Mouse (Mus musculus) lung, postnatal 0 days (tissue): Measurements from ENCODE around the gene Wasl. TPM values are rescaled to one million over a fixed set of nuclear protein-coding genes. Genes with fewer than 3 reads are reported as not detected.

ENCODE experiments used
- ATAC-seq: fragments of 200-750 bp; cut with Nextera tagmentation; 2 replicates; pipeline ENCODE4 v1.8.0; 2017; ENCODE audit warnings: moderate library complexity
- DNase-seq: peaks from one replicate; pipeline ENCODE4 v3.0.0-alpha.2; 2016; ENCODE audit warnings: low spot score
- H3K27ac ChIP-seq: fragments of 300-500 bp; sonication (generic); 2 replicates; pipeline ENCODE4 v1.5.1; 2014; ENCODE audit warnings: antibody characterized with exemption, mild to moderate bottlenecking, low read length, mixed read lengths
- H3K27me3 ChIP-seq: fragments of 300-500 bp; sonication (generic); replicated peaks from 2 replicates; pipeline ENCODE4 v1.6.1; 2014; ENCODE audit warnings: low read length, mixed read lengths; ENCODE audit not compliant: insufficient read depth
- H3K36me3 ChIP-seq: fragments of 300-500 bp; sonication (generic); 2 replicates; pipeline ENCODE4 v1.6.1; 2014; ENCODE audit warnings: low read length, mixed read lengths; ENCODE audit not compliant: insufficient read depth
- H3K4me1 ChIP-seq: fragments of 300-500 bp; sonication (generic); 2 replicates; pipeline ENCODE4 v1.6.1; 2014; ENCODE audit warnings: antibody characterized with exemption, low read depth, low read length, mixed read lengths; ENCODE audit not compliant: insufficient read depth
- H3K4me2 ChIP-seq: fragments of 300-500 bp; sonication (generic); replicated peaks from 2 replicates; pipeline ENCODE4 v1.6.1; 2014; ENCODE audit warnings: low read depth, mild to moderate bottlenecking, low read length, moderate library complexity, mixed read lengths
- H3K4me3 ChIP-seq: fragments of 300-500 bp; sonication (generic); 2 replicates; pipeline ENCODE4 v1.5.1; 2014; ENCODE audit warnings: low read depth, low read length
- H3K9ac ChIP-seq: fragments of 300-500 bp; sonication (generic); replicated peaks from 2 replicates; pipeline ENCODE4 v1.6.1; 2014; ENCODE audit warnings: low read depth, mild to moderate bottlenecking
- H3K9me3 ChIP-seq: fragments of 300-500 bp; sonication (generic); 2 replicates; pipeline ENCODE4 v1.6.1; 2016; ENCODE audit warnings: low read length, mixed read lengths
- CTCF ChIP-seq: IDR thresholded peaks from 2 replicates; pipeline ENCODE4 v1.5.1; 2016; ENCODE audit warnings: antibody characterized with exemption, mild to moderate bottlenecking
- EP300 ChIP-seq: IDR thresholded peaks from 2 replicates; pipeline ENCODE4 v1.6.1; 2016; ENCODE audit warnings: antibody characterized with exemption, mild to moderate bottlenecking, control low read depth
- WGBS: fragments of 180-500 bp; shearing (Covaris S2); extraction: QIAGEN DNeasy Blood & Tissue Kit; methylation state at CpG from one replicate; pipeline ENCODE4 v1.1.7; 2014; 5-methylcytosine and 5-hydroxymethylcytosine counted together
- polyA plus RNA-seq: library from polyadenylated mRNA; unstranded; fragments of >200 nt; fragmentation: Nextera tagmentation; extraction: Ambion mirVana; gene quantifications from 2 replicates; pipeline ENCODE4 v1.2.1, GENCODE M21; 2015

The Wasl gene
- polyA plus RNA-seq, 1 experiment from 2014 or later, result 88.3 TPM

DNA sequence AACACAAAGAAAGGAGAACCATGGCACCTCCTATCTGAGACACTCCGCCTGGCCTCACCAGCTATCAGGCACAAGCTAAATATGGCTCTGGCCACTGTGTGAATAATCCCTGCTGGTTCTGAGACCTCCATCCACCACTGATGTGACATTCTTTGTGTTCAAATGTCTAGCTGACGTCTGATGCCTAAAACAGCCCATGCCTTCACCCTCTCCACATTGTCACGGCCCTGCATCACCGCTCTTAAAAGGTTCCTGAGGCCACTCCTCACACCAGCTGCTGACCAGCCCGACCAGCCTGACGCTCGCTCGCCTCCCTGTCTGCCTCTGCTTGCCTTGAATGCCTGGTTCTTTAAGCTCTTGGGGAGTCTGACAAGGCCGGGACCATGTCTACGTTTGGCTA, 67.3 kb downstream of the Wasl start, which contains the start of gene Lmod2:
TSS of gene Lmod2 (plus strand) at position 263 of the 400 bp plus-strand sequence.
- ATAC-seq (peak; percentile 65), DNase-seq (no peak)
- TF ChIP-seq EP300, result no peak
- TF ChIP-seq CTCF, result no peak
- no peaks in the 10 kb centered on the region for H3K27me3 ChIP-seq
- H3K36me3 ChIP-seq, result no peaks in the 10 kb centered on the region
- peaks cover 9% of the 10 kb centered on the region; the same call in 1 of the 2 replicates for H3K4me1 ChIP-seq
- no peak within 1 kb of the TSS for H3K27ac ChIP-seq
- H3K4me3 ChIP-seq, result no peak within 1 kb of the TSS
- no peaks in the 10 kb centered on the region for H3K9me3 ChIP-seq
- no peak within 1 kb of the TSS for H3K4me2 ChIP-seq
- 69% methylated on average over 10 of the region's 10 CpGs for WGBS
- no peak within 1 kb of the TSS for H3K9ac ChIP-seq

DNA sequence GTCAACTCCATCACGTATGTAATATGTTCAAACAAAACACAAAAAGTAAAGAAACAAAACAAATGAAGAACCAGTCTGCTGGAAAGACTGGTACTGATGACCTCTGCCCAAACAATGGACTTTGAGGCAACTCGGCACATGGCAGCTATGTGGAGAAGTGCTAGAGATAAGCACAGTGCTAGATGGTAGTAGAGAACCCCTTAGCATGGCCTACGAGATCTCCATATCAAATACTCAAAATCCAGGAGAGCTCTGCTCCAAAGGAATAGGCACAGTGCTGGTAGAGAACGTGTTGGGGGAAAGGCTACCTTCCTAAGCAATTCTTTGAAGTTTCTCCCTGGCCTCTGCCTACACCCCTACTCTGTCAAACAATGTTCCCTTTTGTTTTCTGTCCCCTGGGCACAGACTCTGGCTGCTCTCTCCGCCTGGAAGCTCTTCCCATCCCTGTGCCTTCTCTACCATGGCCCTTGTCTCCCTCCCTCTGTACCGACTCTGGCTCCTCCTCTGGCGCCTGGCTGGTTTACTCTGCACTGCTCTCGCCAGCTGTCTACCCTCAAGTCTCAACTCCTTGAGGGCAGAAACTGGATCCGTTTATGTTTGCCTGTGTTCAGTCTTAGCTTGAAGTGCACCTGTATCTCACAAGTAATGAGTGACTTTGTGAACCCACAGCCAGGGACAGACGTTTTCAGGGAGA, 73.1 kb downstream of the Wasl start:
- peak; percentile 92 for ATAC-seq
- H3K4me2 ChIP-seq, result no peak overlapping the region
- no peaks in the 10 kb centered on the region for H3K9me3 ChIP-seq
- H3K4me1 ChIP-seq, result no peaks in the 10 kb centered on the region; the same call in 1 of the 2 replicates
- H3K4me3 ChIP-seq, result no peak overlapping the region
- peak; percentile 56 for DNase-seq
- no peaks in the 10 kb centered on the region for H3K36me3 ChIP-seq
- no peak for TF ChIP-seq EP300
- TF ChIP-seq CTCF, result no peak
- WGBS, result 27% methylated on average over 10 of the region's 10 CpGs
- no peaks in the 10 kb centered on the region for H3K27me3 ChIP-seq
- H3K9ac ChIP-seq, result no peak overlapping the region
- peak overlapping the region; percentile 23; the same call in 1 of the 2 replicates for H3K27ac ChIP-seq

DNA sequence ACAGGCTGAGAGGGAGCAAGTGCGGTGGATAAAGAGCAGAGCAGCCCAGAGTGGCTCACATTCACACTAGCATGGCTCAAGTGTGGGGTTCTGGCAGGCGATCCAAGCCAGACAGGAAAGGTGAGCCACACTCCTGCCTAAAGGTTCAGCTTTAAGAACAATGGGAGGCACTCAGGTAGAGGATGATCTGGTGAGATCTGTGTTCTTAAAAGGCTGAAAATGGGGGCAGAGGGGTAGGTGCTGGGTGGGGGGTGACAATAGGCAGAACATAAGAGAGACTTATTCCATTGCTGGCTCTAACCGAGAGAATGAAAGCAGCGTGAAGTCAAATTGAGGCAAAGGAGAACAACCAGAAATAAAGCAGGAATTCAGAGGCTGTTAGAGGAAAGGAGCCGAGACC, 74.5 kb downstream of the Wasl start:
- no peaks in the 10 kb centered on the region for H3K36me3 ChIP-seq

DNA sequence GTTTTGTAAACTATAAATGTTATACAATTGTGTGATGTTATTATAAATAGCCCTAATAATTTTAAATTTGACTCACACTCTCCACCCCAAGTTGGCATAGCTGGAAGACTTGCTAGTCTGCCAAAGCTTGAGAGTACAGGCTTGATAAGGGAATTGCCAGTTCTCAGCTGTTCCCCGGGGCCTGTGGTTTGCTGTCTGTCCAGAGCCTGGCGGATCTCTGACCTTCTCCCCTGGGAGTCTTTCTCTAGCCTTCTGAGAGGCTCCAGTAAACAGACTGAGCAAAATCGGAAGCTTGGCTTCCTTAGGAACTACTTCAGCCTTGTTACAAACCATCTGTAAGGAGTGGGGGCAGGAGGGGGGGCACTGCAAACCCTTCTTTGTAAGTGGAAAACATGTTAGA, 77.9 kb downstream of the Wasl start:
- Histone ChIP-seq H3K36me3 (no peaks in the 10 kb centered on the region), H3K27ac (no peak overlapping the region), H3K4me1 (no peaks in the 10 kb centered on the region; the same call in 1 of the 2 replicates), H3K27me3 (no peaks in the 10 kb centered on the region), H3K9me3 (no peaks in the 10 kb centered on the region), H3K9ac (no peak overlapping the region), H3K4me3 (no peak overlapping the region), H3K4me2 (no peak overlapping the region)
- no peak for TF ChIP-seq CTCF
- no peak for TF ChIP-seq EP300
- WGBS, result 7% methylated on average over 3 of the region's 3 CpGs
- DNase-seq, result peak; percentile 40
- peak; percentile 9; the same call in 1 of the 2 replicates for ATAC-seq

More for the DNA sequence above, 74.5 kb downstream of the Wasl start:
- no peaks in the 10 kb centered on the region for H3K9me3 ChIP-seq
- no peaks in the 10 kb centered on the region; the same call in 1 of the 2 replicates for H3K4me1 ChIP-seq
- ATAC-seq (no peak), DNase-seq (no peak)
- TF ChIP-seq EP300, result no peak
- no peak for TF ChIP-seq CTCF
- H3K4me2 ChIP-seq, result no peak overlapping the region
- H3K27ac ChIP-seq, result no peak overlapping the region
- no peak overlapping the region for H3K4me3 ChIP-seq
- WGBS, result 63% methylated on average over 5 of the region's 5 CpGs
- no peak overlapping the region for H3K9ac ChIP-seq
- no peaks in the 10 kb centered on the region for H3K27me3 ChIP-seq

DNA sequence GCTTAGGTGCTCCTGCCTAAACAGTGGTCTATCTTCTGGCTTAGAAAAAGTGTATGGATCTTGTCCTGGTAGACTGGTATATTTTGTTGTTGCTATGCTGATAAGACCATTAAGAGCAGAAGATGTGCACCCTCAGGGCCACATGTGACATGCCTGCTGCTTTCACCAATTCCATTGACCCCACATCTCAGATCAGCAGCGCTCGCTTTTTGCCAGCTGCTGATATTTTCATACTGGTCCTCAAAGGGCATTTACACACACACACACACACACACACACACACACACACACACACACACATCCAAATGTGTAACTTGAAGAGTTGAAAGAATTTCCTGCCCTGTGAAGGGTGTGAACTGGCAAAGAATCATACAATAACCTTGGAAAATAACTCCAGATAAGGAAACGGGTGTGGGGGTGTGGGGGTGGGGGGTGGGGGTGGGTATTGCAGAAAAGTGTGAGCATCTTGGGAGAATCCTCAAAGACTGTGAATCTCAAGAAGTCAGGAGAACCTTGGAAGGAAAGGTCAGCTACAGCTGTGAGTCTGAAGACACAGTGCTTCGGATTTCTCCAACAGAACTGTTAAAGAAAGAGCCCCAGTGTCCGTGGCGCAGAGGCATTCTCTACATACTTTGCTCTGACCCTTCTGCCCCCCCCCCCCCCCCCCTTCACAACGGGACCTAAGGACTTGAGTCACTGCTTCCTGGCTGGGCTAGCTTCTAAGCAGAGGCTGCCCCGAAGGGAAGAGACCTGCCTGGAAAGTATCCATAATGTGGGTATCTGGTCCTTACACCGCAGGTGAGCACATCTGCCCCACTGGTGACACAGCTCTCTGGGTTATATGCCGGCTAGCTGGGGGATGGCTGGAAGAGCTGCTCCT, 79.1 kb downstream of the Wasl start:
- Histone ChIP-seq H3K4me2 (0 out of 2 replicates have a peak overlapping the region, but pooled peaks have one; percentile 11), H3K27me3 (no peaks in the 10 kb centered on the region), H3K27ac (peak overlapping the region; percentile 38; the same call in 1 of the 2 replicates), H3K4me3 (no peak overlapping the region), H3K9ac (no peak overlapping the region), H3K36me3 (no peaks in the 10 kb centered on the region), H3K9me3 (no peaks in the 10 kb centered on the region), H3K4me1 (no peaks in the 10 kb centered on the region; the same call in 1 of the 2 replicates)
- ATAC-seq (peak; percentile 83), DNase-seq (peak; percentile 45)
- WGBS, result 19% methylated on average over 9 of the region's 10 CpGs
- no peak for TF ChIP-seq CTCF
- TF ChIP-seq EP300, result no peak

DNA sequence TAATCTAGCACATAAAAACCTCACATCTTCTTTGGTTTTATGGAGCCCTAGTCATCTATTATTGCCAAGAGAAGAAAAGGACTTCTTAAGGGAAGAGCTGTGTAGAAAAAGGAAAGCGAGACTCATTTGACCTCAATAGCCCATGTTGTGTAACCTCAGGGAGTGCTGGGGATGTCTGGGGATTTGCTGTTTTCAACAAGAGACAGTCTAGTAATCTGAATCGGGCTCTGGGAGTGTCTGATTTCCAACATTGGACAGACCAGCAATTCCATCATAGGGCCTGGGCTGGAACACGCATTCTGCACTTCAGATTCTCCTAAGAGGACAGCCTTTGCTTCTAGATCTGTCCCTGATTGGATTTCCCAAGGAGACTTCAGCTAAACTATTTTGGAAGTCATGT, 81.4 kb downstream of the Wasl start:
- no peak overlapping the region for H3K4me2 ChIP-seq
- no peak overlapping the region for H3K9ac ChIP-seq
- TF ChIP-seq CTCF, result no peak
- no peak for TF ChIP-seq EP300
- no peaks in the 10 kb centered on the region for H3K9me3 ChIP-seq
- no peak for ATAC-seq
- no peak overlapping the region for H3K27ac ChIP-seq
- no peak overlapping the region for H3K4me3 ChIP-seq
- no peaks in the 10 kb centered on the region for H3K27me3 ChIP-seq
- no peaks in the 10 kb centered on the region; the same call in 1 of the 2 replicates for H3K4me1 ChIP-seq
- H3K36me3 ChIP-seq, result no peaks in the 10 kb centered on the region
- DNase-seq, result no peak
- WGBS, result 80% methylated on average over 3 of the region's 3 CpGs
